1 mouse cellular context compared by ENCODE assay signal in the genomic region with DNA sequence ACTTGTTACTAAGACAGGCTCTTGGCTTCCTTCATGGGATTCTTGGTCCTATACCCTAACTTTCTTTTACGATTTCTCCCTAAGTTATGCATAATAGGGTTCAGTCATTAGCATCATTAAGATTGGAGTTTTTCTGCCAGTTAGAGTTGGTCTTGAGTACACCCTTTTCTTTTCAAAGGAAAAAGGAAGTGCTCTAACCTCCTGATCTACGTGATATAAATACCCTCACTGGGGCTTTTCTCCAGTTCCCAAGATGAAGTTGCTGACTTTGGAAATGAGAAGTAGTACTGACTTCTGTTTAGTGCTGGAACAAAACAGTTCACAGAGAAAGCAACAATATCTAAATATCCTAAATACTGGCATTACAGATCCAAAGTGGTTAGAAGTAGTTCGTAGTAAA.
TF ChIP-seq lines count a peak whose summit lies in the region.

No protein-coding gene starts in this region.

TF ChIP-seq in MEL, 35 proteins besides CTCF, POLR2A, EP300 and RAD21 (continued from another document):
- TF ChIP-seq UBTF (IDR thresholded peaks at IDR 0.05; ENCODE audit: borderline replicate concordance, insufficient read depth, low read depth, low read length) (no peak), MAX (IDR thresholded peaks at IDR 0.05; ENCODE audit: low read length) (no peak), MXI1 (IDR thresholded peaks at IDR 0.05; ENCODE audit: low read depth, low read length) (no peak), SIN3A (IDR thresholded peaks at IDR 0.05; ENCODE audit: low read length) (peak; percentile 34), MYB (IDR thresholded peaks at IDR 0.05; ENCODE audit: low read depth, low read length) (no peak), CHD1 (IDR thresholded peaks at IDR 0.05; ENCODE audit: low read depth, low read length) (no peak), GATA1 (IDR thresholded peaks at IDR 0.05; ENCODE audit: low read depth, low read length) (0 out of 2 replicates have a peak, but pooled peaks have one; percentile 23), ETS1 (IDR thresholded peaks at IDR 0.05; ENCODE audit: low read depth, low read length) (peak; percentile 26; the same call in 1 of the 2 replicates)
